ENCODE assay signal across 26 mouse cellular contexts in the genomic region with DNA sequence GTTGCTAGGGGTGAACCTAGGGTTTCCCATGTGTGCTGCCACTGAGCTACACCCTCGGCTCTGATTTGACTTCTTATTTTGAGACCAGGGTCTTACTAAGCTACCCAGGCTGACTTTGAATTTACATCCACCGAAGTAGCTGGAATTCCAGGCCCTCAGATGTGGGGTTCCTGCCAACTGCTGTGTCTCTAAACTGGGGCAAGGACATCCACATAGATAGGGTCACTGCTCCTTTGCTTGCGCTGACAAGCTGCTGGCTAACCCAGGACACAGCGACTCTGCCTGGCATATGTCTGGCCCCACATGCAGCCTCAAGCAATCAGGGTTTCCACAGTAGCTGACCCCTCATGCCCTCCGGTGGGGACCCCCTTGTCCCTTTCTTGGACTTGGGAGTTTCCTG. TPM values are rescaled to one million over a fixed set of nuclear protein-coding genes. Genes with fewer than 3 reads are reported as not detected.
DNase-seq lines count a peak whose midpoint lies in the region; ATAC-seq and TF ChIP-seq lines count a peak whose summit lies in the region.
"Had no signal": no experiment of that assay in that cellular context is flagged by ENCODE, and none has a peak within 500 bp of the region (broad histone marks: within the 10 kb centered on the region; RNA-seq: fewer than 3 reads in every experiment).

No protein-coding gene starts in this region.

- no peak overlapping the region for H3K27ac ChIP-seq in intestine, embryonic 16.5 days (ENCODE audit: low read length)
- no peak overlapping the region for H3K27ac ChIP-seq in intestine, postnatal 0 days (ENCODE audit: low read depth, low read length)
- peak overlapping the region; percentile 86 for H3K27ac ChIP-seq in lung, embryonic 15.5 days
- H3K27ac ChIP-seq: embryonic facial prominence, embryonic 13.5 days; forebrain, embryonic 10.5 days; forebrain, embryonic 15.5 days; hindbrain, embryonic 13.5 days; kidney, postnatal 0 days had no signal

- no peak overlapping the region for H3K4me3 ChIP-seq in intestine, embryonic 16.5 days (ENCODE audit: low read length)
- no peak overlapping the region for H3K4me3 ChIP-seq in intestine, postnatal 0 days (ENCODE audit: low read depth, low read length)
- H3K4me3 ChIP-seq in lung, embryonic 15.5 days: no peak overlapping the region
- H3K4me3 ChIP-seq: embryonic facial prominence, embryonic 13.5 days; forebrain, embryonic 10.5 days; forebrain, embryonic 15.5 days; heart, embryonic 12.5 days; hindbrain, embryonic 13.5 days had no signal

- H3K36me3 ChIP-seq in intestine, embryonic 16.5 days (ENCODE audit: control insufficient read depth, insufficient read depth, low read length): no peaks in the 10 kb centered on the region
- no peaks in the 10 kb centered on the region for H3K36me3 ChIP-seq in intestine, postnatal 0 days (ENCODE audit: control insufficient read depth, insufficient read depth)
- H3K36me3 ChIP-seq in lung, embryonic 15.5 days: no peaks in the 10 kb centered on the region
- H3K36me3 ChIP-seq: embryonic facial prominence, embryonic 13.5 days; forebrain, embryonic 10.5 days; forebrain, embryonic 15.5 days; heart, embryonic 12.5 days; hindbrain, embryonic 13.5 days had no signal

- DNase-seq in lung, postnatal 14 days: no peak
- DNase-seq in adrenal gland, adult 8-10 months: peak; percentile 62
- peak; percentile 67 for DNase-seq in adrenal gland, postnatal 14 days
- no peak for DNase-seq in testis, postnatal 14 days (ENCODE audit: low spot score)
- DNase-seq: B cell, adult 2 months; cerebellum, adult 11-12 months; cerebellum, postnatal 10 days; gastrocnemius, postnatal 25 days; heart, postnatal 4 days; kidney, adult 8-10 months; layer of hippocampus, adult 9-11 months; liver; lung, adult 2 months; right cerebral cortex, postnatal 4 days; thymus, postnatal 4 days had no signal

- 72% methylated on average over 5 of the region's 5 CpGs for WGBS in intestine, embryonic 16.5 days
- 69% methylated on average over 5 of the region's 5 CpGs for WGBS in intestine, postnatal 0 days
- 61% methylated on average over 5 of the region's 5 CpGs for WGBS in lung, embryonic 15.5 days

- H3K9ac ChIP-seq in intestine, embryonic 16.5 days (ENCODE audit: low read depth, low read length): 0 out of 2 replicates have a peak overlapping the region, but pooled peaks have one; percentile 14
- H3K9ac ChIP-seq in intestine, postnatal 0 days (ENCODE audit: low read depth, low read length): no peak overlapping the region
- H3K9ac ChIP-seq in lung, embryonic 15.5 days: no peak overlapping the region
- H3K9ac ChIP-seq: embryonic facial prominence, embryonic 13.5 days; forebrain, embryonic 15.5 days; heart, embryonic 12.5 days; hindbrain, embryonic 13.5 days had no signal

- no peak for ATAC-seq in intestine, embryonic 16.5 days
- ATAC-seq in intestine, postnatal 0 days: no peak
- ATAC-seq in lung, embryonic 15.5 days (ENCODE audit: borderline replicate concordance, extremely low read depth, low FRiP score, low TSS enrichment): no peak
- ATAC-seq: forebrain, embryonic 15.5 days; midbrain, embryonic 16.5 days had no signal

- H3K4me2 ChIP-seq in intestine, embryonic 16.5 days (ENCODE audit: low read depth, low read length): no peak overlapping the region
- no peak overlapping the region for H3K4me2 ChIP-seq in intestine, postnatal 0 days (replicated peaks; ENCODE audit: low read depth)
- no peak overlapping the region for H3K4me2 ChIP-seq in lung, embryonic 15.5 days
- H3K4me2 ChIP-seq: embryonic facial prominence, embryonic 13.5 days; forebrain, embryonic 15.5 days; heart, embryonic 12.5 days; hindbrain, embryonic 13.5 days; midbrain, embryonic 11.5 days had no signal

- no peak for TF ChIP-seq CTCF in intestine, postnatal 0 days (IDR thresholded peaks at IDR 0.05; ENCODE audit: low read depth)

- H3K4me1 ChIP-seq in intestine, embryonic 16.5 days (ENCODE audit: control insufficient read depth, insufficient read depth, low read length): peaks cover 18% of the 10 kb centered on the region
- H3K4me1 ChIP-seq in intestine, postnatal 0 days (replicated peaks; ENCODE audit: control insufficient read depth, insufficient read depth, low read length): peaks cover 3% of the 10 kb centered on the region; the same call in 1 of the 2 replicates
- H3K4me1 ChIP-seq in lung, embryonic 15.5 days: peaks cover 31% of the 10 kb centered on the region

- no peaks in the 10 kb centered on the region for H3K9me3 ChIP-seq in intestine, embryonic 16.5 days (ENCODE audit: control insufficient read depth, low read length)
- no peaks in the 10 kb centered on the region for H3K9me3 ChIP-seq in intestine, postnatal 0 days (ENCODE audit: control insufficient read depth)
- 0 out of 2 replicates have a peak, but pooled peaks cover 3% of the 10 kb centered on the region for H3K9me3 ChIP-seq in lung, embryonic 15.5 days
- H3K9me3 ChIP-seq: embryonic facial prominence, embryonic 13.5 days; forebrain, embryonic 15.5 days; heart, embryonic 12.5 days; hindbrain, embryonic 13.5 days had no signal

- H3K27me3 ChIP-seq in intestine, embryonic 16.5 days (replicated peaks; ENCODE audit: control insufficient read depth, insufficient read depth, low read length): 0 out of 2 replicates have a peak, but pooled peaks cover 6% of the 10 kb centered on the region
- H3K27me3 ChIP-seq in intestine, postnatal 0 days (replicated peaks; ENCODE audit: control insufficient read depth, insufficient read depth, low read length): no peaks in the 10 kb centered on the region
- peaks cover 19% of the 10 kb centered on the region for H3K27me3 ChIP-seq in lung, embryonic 15.5 days

RNA-seq across cellular contexts. Expression of a gene that starts 5.4 kb away (rescaled TPM):
- 9.9 and 11.7 TPM in 2 replicates for polyA plus RNA-seq in intestine, embryonic 16.5 days (2015; fragmentation: Nextera tagmentation; extraction: Ambion mirVana)
- 25.1 and 28.0 TPM in 2 replicates for polyA plus RNA-seq in intestine, postnatal 0 days (2015; fragmentation: Nextera tagmentation; extraction: Ambion mirVana)
- polyA plus RNA-seq in lung, embryonic 15.5 days (2015; fragmentation: Nextera tagmentation; extraction: Ambion mirVana): 6.9 and 7.3 TPM in 2 replicates
- total RNA-seq in adrenal gland, adult 8-10 months (2022): 100 to 1,000 TPM in 2 of 4 experiments, 10 to 100 TPM in 2; 45.2 to 106 (median 92.9) TPM
- total RNA-seq in adrenal gland, postnatal 14 days (2021): 178 and 183 TPM in 2 replicates

RNA-seq across cellular contexts. Expression of a gene that starts 57.3 kb away (rescaled TPM):
- 43.4 and 46.4 TPM in 2 replicates for polyA plus RNA-seq in intestine, embryonic 16.5 days (2015; fragmentation: Nextera tagmentation; extraction: Ambion mirVana)
- 52.4 and 58.4 TPM in 2 replicates for polyA plus RNA-seq in intestine, postnatal 0 days (2015; fragmentation: Nextera tagmentation; extraction: Ambion mirVana)
- polyA plus RNA-seq in lung, embryonic 15.5 days (2015; fragmentation: Nextera tagmentation; extraction: Ambion mirVana): 42.3 and 44.9 TPM in 2 replicates
- total RNA-seq in adrenal gland, adult 8-10 months (2022): 10 to 100 TPM; 41.4 to 46.2 (median 44.0) TPM
- 52.4 and 53.7 TPM in 2 replicates for total RNA-seq in adrenal gland, postnatal 14 days (2021)

Comparison
In these comparisons a context has a peak if more than half of its experiments do, and no peak if none do; other contexts are left out.
1. DNase-seq: peak in adrenal gland, adult 8-10 months (single experiment) and adrenal gland, postnatal 14 days (single experiment); none in lung, postnatal 14 days (single experiment) and testis, postnatal 14 days (single experiment).